Mouse (Mus musculus): ENCODE data around the gene Zfpl1.

DNA sequence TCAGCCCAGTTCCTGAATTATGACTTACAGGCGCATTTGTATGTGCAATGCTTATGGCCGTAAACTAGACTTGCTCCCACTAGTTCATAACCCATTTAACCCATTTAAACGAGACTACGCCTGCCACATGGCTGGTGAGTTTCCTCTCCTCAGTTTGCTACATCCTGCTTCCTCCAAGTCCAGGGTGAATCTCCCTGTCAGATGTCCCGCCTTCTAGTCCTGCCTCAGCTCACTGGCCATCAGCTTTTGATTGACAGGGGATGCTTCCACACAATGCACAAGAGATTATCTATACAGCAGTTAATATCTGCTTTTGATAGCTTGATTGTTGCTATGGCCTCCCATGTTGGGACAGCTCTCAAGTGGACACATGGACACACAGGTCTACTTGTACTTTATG, 30.5 kb downstream of the Zfpl1 start:
- TF ChIP-seq POLR2A (IDR thresholded peaks at IDR 0.05; ENCODE audit: low read depth, low read length) (no peak), CTCF (IDR thresholded peaks at IDR 0.05; ENCODE audit: extremely low read depth, insufficient read depth, insufficient read length, insufficient replicate concordance) (no peak)
